Mouse (Mus musculus) lung, postnatal 0 days (tissue): ENCODE data around the gene Onecut3. TPM values are rescaled to one million over a fixed set of nuclear protein-coding genes. Genes with fewer than 3 reads are reported as not detected.

ENCODE experiments used
- ATAC-seq: fragments of 200-750 bp; cut with Nextera tagmentation; 2 replicates; pipeline ENCODE4 v1.8.0; 2017; ENCODE audit warnings: moderate library complexity
- DNase-seq: peaks from one replicate; pipeline ENCODE4 v3.0.0-alpha.2; 2016; ENCODE audit warnings: low spot score
- H3K27ac ChIP-seq: fragments of 300-500 bp; sonication (generic); 2 replicates; pipeline ENCODE4 v1.5.1; 2014; ENCODE audit warnings: antibody characterized with exemption, mild to moderate bottlenecking, low read length, mixed read lengths
- H3K27me3 ChIP-seq: fragments of 300-500 bp; sonication (generic); replicated peaks from 2 replicates; pipeline ENCODE4 v1.6.1; 2014; ENCODE audit warnings: low read length, mixed read lengths; ENCODE audit not compliant: insufficient read depth
- H3K36me3 ChIP-seq: fragments of 300-500 bp; sonication (generic); 2 replicates; pipeline ENCODE4 v1.6.1; 2014; ENCODE audit warnings: low read length, mixed read lengths; ENCODE audit not compliant: insufficient read depth
- H3K4me1 ChIP-seq: fragments of 300-500 bp; sonication (generic); 2 replicates; pipeline ENCODE4 v1.6.1; 2014; ENCODE audit warnings: antibody characterized with exemption, low read depth, low read length, mixed read lengths; ENCODE audit not compliant: insufficient read depth
- H3K4me2 ChIP-seq: fragments of 300-500 bp; sonication (generic); replicated peaks from 2 replicates; pipeline ENCODE4 v1.6.1; 2014; ENCODE audit warnings: low read depth, mild to moderate bottlenecking, low read length, moderate library complexity, mixed read lengths
- H3K4me3 ChIP-seq: fragments of 300-500 bp; sonication (generic); 2 replicates; pipeline ENCODE4 v1.5.1; 2014; ENCODE audit warnings: low read depth, low read length
- H3K9ac ChIP-seq: fragments of 300-500 bp; sonication (generic); replicated peaks from 2 replicates; pipeline ENCODE4 v1.6.1; 2014; ENCODE audit warnings: low read depth, mild to moderate bottlenecking
- H3K9me3 ChIP-seq: fragments of 300-500 bp; sonication (generic); 2 replicates; pipeline ENCODE4 v1.6.1; 2016; ENCODE audit warnings: low read length, mixed read lengths
- CTCF ChIP-seq: IDR thresholded peaks from 2 replicates; pipeline ENCODE4 v1.5.1; 2016; ENCODE audit warnings: antibody characterized with exemption, mild to moderate bottlenecking
- EP300 ChIP-seq: IDR thresholded peaks from 2 replicates; pipeline ENCODE4 v1.6.1; 2016; ENCODE audit warnings: antibody characterized with exemption, mild to moderate bottlenecking, control low read depth
- WGBS: fragments of 180-500 bp; shearing (Covaris S2); extraction: QIAGEN DNeasy Blood & Tissue Kit; methylation state at CpG from one replicate; pipeline ENCODE4 v1.1.7; 2014; 5-methylcytosine and 5-hydroxymethylcytosine counted together
- polyA plus RNA-seq: library from polyadenylated mRNA; unstranded; fragments of >200 nt; fragmentation: Nextera tagmentation; extraction: Ambion mirVana; gene quantifications from 2 replicates; pipeline ENCODE4 v1.2.1, GENCODE M21; 2015

Onecut3 gene
- polyA plus RNA-seq, 1 experiment from 2014 or later = not detected

DNA sequence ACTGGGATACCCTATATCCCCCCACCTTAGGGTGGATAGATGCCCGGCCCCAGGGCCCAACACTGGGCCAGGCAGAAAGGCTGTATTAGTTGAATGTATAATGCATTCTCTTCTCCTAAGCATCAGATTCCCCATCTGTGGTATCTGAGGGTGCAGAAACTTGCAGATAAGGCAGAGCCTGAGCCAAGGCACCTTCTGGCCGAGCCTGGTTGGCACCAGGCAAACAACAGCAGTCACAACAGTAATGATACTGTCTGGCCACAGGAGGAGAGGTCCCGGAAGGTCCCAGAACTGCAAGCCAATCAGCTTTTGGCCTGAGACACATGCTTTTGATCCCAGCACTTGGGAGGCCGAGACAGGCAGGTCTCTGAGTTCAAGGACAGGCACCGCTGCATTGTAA is 38.9 kb upstream of the Onecut3 start:
- no peak for ATAC-seq
- TF ChIP-seq CTCF = no peak
- TF ChIP-seq EP300 = no peak
- H3K27ac ChIP-seq = no peak overlapping the region
- H3K4me1 ChIP-seq = no peaks in the 10 kb centered on the region
- H3K9ac ChIP-seq = no peak overlapping the region
- H3K9me3 ChIP-seq = no peaks in the 10 kb centered on the region
- H3K4me2 ChIP-seq = no peak overlapping the region
- WGBS = 76% methylated on average over 5 of the region's 5 CpGs
- no peaks in the 10 kb centered on the region for H3K36me3 ChIP-seq
- H3K27me3 ChIP-seq = no peaks in the 10 kb centered on the region
- H3K4me3 ChIP-seq = no peak overlapping the region
- no peak for DNase-seq

- no peak for ATAC-seq
- no peak overlapping the region for H3K9ac ChIP-seq
These were observed 35.4 kb upstream of the Onecut3 start for GRCm38 (mm10) chr10:80459236-80459635.

GRCm38 (mm10) chr10:80459671-80460070 is 35.0 kb upstream of the Onecut3 start:
- no peak overlapping the region for H3K27ac ChIP-seq
- no peaks in the 10 kb centered on the region for H3K36me3 ChIP-seq
- H3K4me1 ChIP-seq = no peaks in the 10 kb centered on the region
- 80% methylated on average over 7 of the region's 11 CpGs for WGBS
- no peaks in the 10 kb centered on the region for H3K27me3 ChIP-seq
- H3K9ac ChIP-seq = no peak overlapping the region
- DNase-seq (no peak), ATAC-seq (no peak)
- H3K4me2 ChIP-seq = no peak overlapping the region
- H3K9me3 ChIP-seq = no peaks in the 10 kb centered on the region
- H3K4me3 ChIP-seq = no peak overlapping the region
- TF ChIP-seq EP300 (no peak), CTCF (no peak)

More at GRCm38 (mm10) chr10:80459236-80459635, 35.4 kb upstream of the Onecut3 start:
- Histone ChIP-seq H3K9me3 (no peaks in the 10 kb centered on the region), H3K36me3 (no peaks in the 10 kb centered on the region), H3K27ac (no peak overlapping the region), H3K4me2 (no peak overlapping the region), H3K27me3 (no peaks in the 10 kb centered on the region), H3K4me1 (no peaks in the 10 kb centered on the region), H3K4me3 (no peak overlapping the region)
- 76% methylated on average over 10 of the region's 10 CpGs for WGBS
- TF ChIP-seq CTCF (no peak), EP300 (no peak)
- no peak for DNase-seq

DNA sequence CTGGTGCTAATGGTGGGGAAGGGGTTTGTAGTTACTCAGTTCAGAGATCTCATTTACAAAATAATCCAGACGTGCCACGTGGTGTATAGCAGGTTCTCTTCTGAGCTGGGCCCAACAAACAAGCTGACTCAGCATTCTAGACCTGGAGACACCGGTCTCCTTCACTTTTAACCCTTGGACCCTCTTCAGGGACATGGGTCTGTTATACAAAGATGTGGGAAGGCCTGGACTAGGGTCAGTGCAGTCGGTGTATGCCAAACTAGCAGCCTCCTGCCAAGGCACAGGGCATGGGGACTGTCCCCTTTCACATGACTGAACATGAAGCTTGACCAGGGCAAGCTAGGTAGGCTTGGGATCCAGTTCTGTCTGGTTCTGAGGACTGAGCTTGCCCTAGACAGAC is 34.3 kb upstream of the Onecut3 start:
- Histone ChIP-seq H3K27ac (no peak overlapping the region), H3K4me3 (no peak overlapping the region), H3K9me3 (no peaks in the 10 kb centered on the region), H3K27me3 (no peaks in the 10 kb centered on the region), H3K36me3 (no peaks in the 10 kb centered on the region), H3K9ac (no peak overlapping the region), H3K4me2 (no peak overlapping the region), H3K4me1 (no peaks in the 10 kb centered on the region)
- WGBS = 57% methylated on average over 4 of the region's 4 CpGs
- no peak for DNase-seq
- TF ChIP-seq EP300 = no peak
- no peak for TF ChIP-seq CTCF
- no peak for ATAC-seq

GRCm38 (mm10) chr10:80461346-80461745 is 33.3 kb upstream of the Onecut3 start:
- Histone ChIP-seq H3K27me3 (no peaks in the 10 kb centered on the region), H3K4me2 (no peak overlapping the region), H3K4me1 (no peaks in the 10 kb centered on the region), H3K27ac (no peak overlapping the region), H3K9me3 (no peaks in the 10 kb centered on the region), H3K9ac (no peak overlapping the region), H3K4me3 (no peak overlapping the region), H3K36me3 (no peaks in the 10 kb centered on the region)
- no peak for DNase-seq
- 57% methylated on average over 7 of the region's 7 CpGs for WGBS
- TF ChIP-seq EP300 = no peak
- no peak for TF ChIP-seq CTCF
- ATAC-seq = no peak

DNA sequence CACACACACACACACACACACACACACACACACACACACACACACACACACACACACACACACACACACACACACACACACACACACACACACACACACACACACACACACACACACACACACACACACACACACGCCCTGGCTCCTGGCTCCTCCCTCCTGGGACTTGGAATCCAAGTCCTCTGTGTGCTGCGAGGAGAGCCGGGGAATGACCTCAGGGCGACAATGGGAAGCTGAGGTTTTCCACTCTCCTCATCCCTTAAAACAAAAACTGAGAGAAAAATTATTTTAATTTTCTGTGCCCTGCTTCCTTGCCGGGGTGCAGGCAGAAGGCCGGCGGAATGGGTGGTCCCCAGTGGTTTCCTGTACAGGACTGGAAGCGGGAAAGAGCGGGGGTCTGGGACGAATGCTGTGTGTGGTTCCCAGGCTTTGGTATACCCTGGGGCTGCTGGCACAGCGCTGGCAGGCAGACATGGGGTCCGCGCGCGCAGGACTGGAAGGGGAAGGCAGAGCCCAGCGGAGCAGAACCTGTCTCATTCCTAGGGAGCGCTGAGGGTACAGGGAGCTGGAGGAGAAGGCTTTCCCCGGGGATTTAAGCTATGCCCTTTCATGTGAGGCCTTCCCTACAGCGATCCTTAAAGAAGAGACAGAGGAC is 30.1 kb upstream of the Onecut3 start:
- H3K9me3 ChIP-seq = no peaks in the 10 kb centered on the region
- H3K4me3 ChIP-seq = no peak overlapping the region
- no peak for TF ChIP-seq CTCF
- no peak for TF ChIP-seq EP300
- H3K36me3 ChIP-seq = no peaks in the 10 kb centered on the region
- no peak overlapping the region for H3K9ac ChIP-seq
- no peaks in the 10 kb centered on the region for H3K4me1 ChIP-seq
- no peak overlapping the region for H3K27ac ChIP-seq
- ATAC-seq = no peak
- WGBS = 7% methylated on average over 18 of the region's 19 CpGs
- no peak overlapping the region for H3K4me2 ChIP-seq
- DNase-seq = peak; percentile 26
- no peaks in the 10 kb centered on the region for H3K27me3 ChIP-seq

DNA sequence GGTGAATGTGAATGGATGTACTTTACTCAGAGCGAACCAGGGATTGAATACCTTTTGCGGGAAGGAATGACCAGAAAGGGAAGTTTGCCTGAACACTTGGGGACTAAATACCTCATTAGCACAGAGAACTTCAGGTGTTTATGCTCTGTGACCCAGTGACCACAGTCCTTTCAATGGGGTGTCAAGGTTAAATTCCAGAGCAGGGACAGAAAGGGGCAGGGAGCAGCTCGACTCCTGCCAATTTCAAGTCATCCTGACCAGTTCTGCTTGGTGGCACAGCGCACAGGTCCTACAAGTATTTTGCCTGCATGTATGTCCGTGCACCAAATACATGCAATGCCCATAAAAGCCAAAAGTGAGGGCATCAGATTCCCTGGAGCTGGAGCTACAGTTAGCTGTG is 29.6 kb upstream of the Onecut3 start:
- no peaks in the 10 kb centered on the region for H3K36me3 ChIP-seq
- no peak overlapping the region for H3K9ac ChIP-seq
- ATAC-seq (no peak), DNase-seq (no peak)
- H3K9me3 ChIP-seq = no peaks in the 10 kb centered on the region
- no peaks in the 10 kb centered on the region for H3K27me3 ChIP-seq
- H3K4me2 ChIP-seq = no peak overlapping the region
- H3K27ac ChIP-seq = no peak overlapping the region
- 57% methylated on average over 5 of the region's 5 CpGs for WGBS
- H3K4me1 ChIP-seq = no peaks in the 10 kb centered on the region
- H3K4me3 ChIP-seq = no peak overlapping the region
- TF ChIP-seq EP300 (no peak), CTCF (no peak)
